Mouse (Mus musculus): ENCODE results near the gene Plekhm2. TPM values are rescaled to one million over a fixed set of nuclear protein-coding genes. Genes with fewer than 3 reads are reported as not detected.

The Plekhm2 gene
- polyA plus RNA-seq, 1 experiment from 2014 or later = 3.4 TPM

DNA sequence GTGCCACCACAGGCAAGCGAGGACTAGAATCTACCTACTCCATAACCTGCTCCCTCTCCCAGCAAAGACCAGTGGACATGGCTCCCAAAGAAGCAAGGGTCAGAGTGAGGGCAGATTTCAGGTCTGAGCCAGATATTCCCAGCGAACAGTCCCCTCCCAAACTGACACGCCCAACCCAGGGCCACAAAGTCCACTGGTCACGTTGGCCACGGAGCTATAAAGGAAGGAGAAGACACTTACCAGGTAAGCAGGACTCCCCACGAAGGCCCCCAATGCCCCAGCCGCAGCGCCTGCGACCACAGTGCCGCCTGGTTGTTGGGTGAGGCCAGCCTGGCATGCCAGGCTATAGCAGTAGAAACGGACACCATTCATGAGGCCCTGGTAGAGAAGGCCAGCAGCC lies 41.7 kb downstream of the Plekhm2 start:
- Histone ChIP-seq H3K9me3 (ENCODE audit: control insufficient read depth, low read length) (no peaks in the 10 kb centered on the region), H3K27ac (ENCODE audit: low read depth, low read length) (no peak overlapping the region), H3K4me1 (replicated peaks; ENCODE audit: control insufficient read depth, insufficient read depth, low read length) (peaks cover 6% of the 10 kb centered on the region; the same call in 1 of the 2 replicates), H3K36me3 (ENCODE audit: control insufficient read depth, insufficient read depth, low read length) (peaks cover 11% of the 10 kb centered on the region; the same call in 1 of the 2 replicates), H3K27me3 (replicated peaks; ENCODE audit: control insufficient read depth, insufficient read depth, low read length) (no peaks in the 10 kb centered on the region), H3K9ac (ENCODE audit: low read depth, low read length) (no peak overlapping the region), H3K4me2 (no peak overlapping the region), H3K4me3 (ENCODE audit: low read depth, low read length) (no peak overlapping the region)
- ATAC-seq (replicated peaks; ENCODE audit: low FRiP score) (no peak), DNase-seq (ENCODE audit: low spot score) (no peak)
- WGBS = 82% methylated on average over 11 of the region's 11 CpGs

DNA sequence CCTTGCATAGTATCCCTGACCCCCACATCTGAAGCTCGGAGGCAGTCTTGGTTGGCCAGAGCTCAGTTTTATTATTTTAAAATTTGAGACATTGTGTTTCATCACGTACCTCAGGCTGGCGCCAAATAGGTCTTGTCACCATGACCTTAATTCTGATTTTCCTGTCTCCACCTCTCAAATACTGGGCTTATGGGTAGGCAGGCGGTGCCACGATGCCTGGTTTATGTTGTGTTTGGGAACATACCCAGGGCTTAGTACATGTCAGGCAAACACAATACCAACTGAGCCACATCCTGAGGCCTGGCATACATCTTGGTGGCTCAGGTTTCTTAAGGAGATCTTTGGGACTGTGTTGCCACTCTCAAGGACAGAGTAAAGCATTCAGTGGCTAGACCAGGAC lies 42.1 kb downstream of the Plekhm2 start:
- WGBS = 81% methylated on average over 5 of the region's 5 CpGs
- Histone ChIP-seq H3K27me3 (replicated peaks; ENCODE audit: control insufficient read depth, insufficient read depth, low read length) (no peaks in the 10 kb centered on the region), H3K4me2 (no peak overlapping the region), H3K27ac (ENCODE audit: low read depth, low read length) (no peak overlapping the region), H3K9me3 (ENCODE audit: control insufficient read depth, low read length) (no peaks in the 10 kb centered on the region), H3K36me3 (ENCODE audit: control insufficient read depth, insufficient read depth, low read length) (peaks cover 8% of the 10 kb centered on the region; the same call in 1 of the 2 replicates), H3K4me3 (ENCODE audit: low read depth, low read length) (no peak overlapping the region), H3K4me1 (replicated peaks; ENCODE audit: control insufficient read depth, insufficient read depth, low read length) (peaks cover 9% of the 10 kb centered on the region; the same call in 1 of the 2 replicates), H3K9ac (ENCODE audit: low read depth, low read length) (no peak overlapping the region)
- ATAC-seq (replicated peaks; ENCODE audit: low FRiP score) (no peak), DNase-seq (ENCODE audit: low spot score) (no peak)

DNA sequence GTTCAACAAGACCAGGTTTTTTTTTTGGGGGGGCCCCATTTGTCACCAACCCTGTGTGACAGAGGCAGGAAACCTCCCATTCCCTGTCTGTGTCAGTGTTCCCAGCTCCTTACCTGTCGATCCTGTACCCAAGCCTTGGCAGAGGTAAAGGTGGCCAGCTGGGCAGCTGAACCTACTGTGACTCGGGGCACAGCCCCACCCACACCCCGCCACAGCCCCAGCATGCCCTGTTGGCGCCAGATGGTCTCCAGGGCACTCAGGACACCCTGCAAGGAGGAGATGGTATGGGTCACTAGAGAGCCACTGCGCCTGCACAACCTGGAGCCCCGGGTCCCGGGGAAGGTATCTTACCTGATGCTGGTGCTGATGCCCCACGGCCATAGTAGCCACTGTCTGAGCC lies 42.6 kb downstream of the Plekhm2 start:
- Histone ChIP-seq H3K9ac (ENCODE audit: low read depth, low read length) (no peak overlapping the region), H3K4me3 (ENCODE audit: low read depth, low read length) (no peak overlapping the region), H3K36me3 (ENCODE audit: control insufficient read depth, insufficient read depth, low read length) (peaks cover 8% of the 10 kb centered on the region; the same call in 1 of the 2 replicates), H3K27ac (ENCODE audit: low read depth, low read length) (no peak overlapping the region), H3K27me3 (replicated peaks; ENCODE audit: control insufficient read depth, insufficient read depth, low read length) (no peaks in the 10 kb centered on the region), H3K9me3 (ENCODE audit: control insufficient read depth, low read length) (no peaks in the 10 kb centered on the region), H3K4me2 (no peak overlapping the region), H3K4me1 (replicated peaks; ENCODE audit: control insufficient read depth, insufficient read depth, low read length) (peaks cover 11% of the 10 kb centered on the region; the same call in 1 of the 2 replicates)
- 76% methylated on average over 8 of the region's 8 CpGs for whole genome bisulfite sequencing
- ATAC-seq (replicated peaks; ENCODE audit: low FRiP score) = no peak
- DNase-seq (ENCODE audit: low spot score) = no peak

- peaks cover 11% of the 10 kb centered on the region; the same call in 1 of the 2 replicates for H3K4me1 ChIP-seq (replicated peaks; ENCODE audit: control insufficient read depth, insufficient read depth, low read length)
- ATAC-seq (replicated peaks; ENCODE audit: low FRiP score) (no peak), DNase-seq (ENCODE audit: low spot score) (no peak)
- H3K9me3 ChIP-seq (ENCODE audit: control insufficient read depth, low read length) = no peaks in the 10 kb centered on the region
- no peak overlapping the region for H3K9ac ChIP-seq (ENCODE audit: low read depth, low read length)
- 82% methylated on average over 8 of the region's 8 CpGs for WGBS
- no peak overlapping the region for H3K4me3 ChIP-seq (ENCODE audit: low read depth, low read length)
- no peaks in the 10 kb centered on the region for H3K27me3 ChIP-seq (replicated peaks; ENCODE audit: control insufficient read depth, insufficient read depth, low read length)
- no peak overlapping the region for H3K27ac ChIP-seq (ENCODE audit: low read depth, low read length)
- H3K36me3 ChIP-seq (ENCODE audit: control insufficient read depth, insufficient read depth, low read length) = peaks cover 3% of the 10 kb centered on the region; the same call in 1 of the 2 replicates
- H3K4me2 ChIP-seq = no peak overlapping the region
These were observed 43.4 kb downstream of the Plekhm2 start for GRCm38 (mm10) chr4:141621297-141621696.

DNA sequence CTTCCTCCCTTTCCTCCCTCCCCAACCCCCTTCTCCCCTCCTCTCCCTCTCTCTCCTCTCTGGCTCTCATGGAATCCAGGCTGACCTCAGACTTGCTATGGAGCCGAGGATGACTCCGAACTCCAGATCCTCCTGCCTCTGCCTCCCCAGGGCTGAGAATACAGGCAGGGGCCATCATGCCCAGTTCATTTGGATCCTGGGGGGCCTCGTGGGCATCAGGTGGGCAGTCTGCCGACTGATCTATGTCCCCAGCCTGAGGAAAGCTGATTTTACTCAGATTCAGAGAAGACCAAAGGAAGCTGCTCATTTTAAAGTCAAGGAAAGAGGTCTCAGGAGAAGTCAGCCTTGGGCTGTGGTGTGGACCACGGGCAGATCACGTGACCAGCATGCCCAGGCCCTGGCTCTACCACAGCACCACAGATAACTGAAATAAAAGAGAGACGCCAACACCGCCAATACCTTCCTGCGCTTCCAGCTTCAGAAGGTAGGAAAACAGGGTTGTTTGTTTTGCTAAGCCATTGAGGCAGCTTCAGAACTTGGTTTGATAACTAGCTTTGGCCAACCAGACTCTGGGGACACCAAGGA lies 45.3 kb downstream of the Plekhm2 start:
- Histone ChIP-seq H3K4me3 (ENCODE audit: low read depth, low read length) (no peak overlapping the region), H3K27me3 (replicated peaks; ENCODE audit: control insufficient read depth, insufficient read depth, low read length) (no peaks in the 10 kb centered on the region), H3K9me3 (ENCODE audit: control insufficient read depth, low read length) (no peaks in the 10 kb centered on the region), H3K27ac (ENCODE audit: low read depth, low read length) (no peak overlapping the region), H3K4me1 (replicated peaks; ENCODE audit: control insufficient read depth, insufficient read depth, low read length) (peaks cover 11% of the 10 kb centered on the region; the same call in 1 of the 2 replicates), H3K9ac (ENCODE audit: low read depth, low read length) (no peak overlapping the region), H3K36me3 (ENCODE audit: control insufficient read depth, insufficient read depth, low read length) (no peaks in the 10 kb centered on the region), H3K4me2 (no peak overlapping the region)
- ATAC-seq (replicated peaks; ENCODE audit: low FRiP score) (no peak), DNase-seq (ENCODE audit: low spot score) (no peak)
- WGBS = 80% methylated on average over 9 of the region's 9 CpGs

GRCm38 (mm10) chr4:141618565-141619243 lies 46.0 kb downstream of the Plekhm2 start, which contains the start of gene Tmem82:
Tmem82 (minus strand) TSS chr4:141618633.
- peak within 1 kb of the TSS; percentile 74 for H3K4me2 ChIP-seq
- peak within 1 kb of the TSS; percentile 51 for H3K4me3 ChIP-seq (ENCODE audit: low read depth, low read length)
- WGBS = 30% methylated on average over 19 of the region's 20 CpGs
- ATAC-seq (replicated peaks; ENCODE audit: low FRiP score) (no peak), DNase-seq (ENCODE audit: low spot score) (peak; percentile 60)
- H3K9ac ChIP-seq (ENCODE audit: low read depth, low read length) = peak within 1 kb of the TSS; percentile 26
- H3K27me3 ChIP-seq (replicated peaks; ENCODE audit: control insufficient read depth, insufficient read depth, low read length) = no peaks in the 10 kb centered on the region
- no peaks in the 10 kb centered on the region for H3K9me3 ChIP-seq (ENCODE audit: control insufficient read depth, low read length)
- no peaks in the 10 kb centered on the region for H3K36me3 ChIP-seq (ENCODE audit: control insufficient read depth, insufficient read depth, low read length)
- H3K4me1 ChIP-seq (replicated peaks; ENCODE audit: control insufficient read depth, insufficient read depth, low read length) = peaks cover 11% of the 10 kb centered on the region; the same call in 1 of the 2 replicates
- no peak within 1 kb of the TSS for H3K27ac ChIP-seq (ENCODE audit: low read depth, low read length)

DNA sequence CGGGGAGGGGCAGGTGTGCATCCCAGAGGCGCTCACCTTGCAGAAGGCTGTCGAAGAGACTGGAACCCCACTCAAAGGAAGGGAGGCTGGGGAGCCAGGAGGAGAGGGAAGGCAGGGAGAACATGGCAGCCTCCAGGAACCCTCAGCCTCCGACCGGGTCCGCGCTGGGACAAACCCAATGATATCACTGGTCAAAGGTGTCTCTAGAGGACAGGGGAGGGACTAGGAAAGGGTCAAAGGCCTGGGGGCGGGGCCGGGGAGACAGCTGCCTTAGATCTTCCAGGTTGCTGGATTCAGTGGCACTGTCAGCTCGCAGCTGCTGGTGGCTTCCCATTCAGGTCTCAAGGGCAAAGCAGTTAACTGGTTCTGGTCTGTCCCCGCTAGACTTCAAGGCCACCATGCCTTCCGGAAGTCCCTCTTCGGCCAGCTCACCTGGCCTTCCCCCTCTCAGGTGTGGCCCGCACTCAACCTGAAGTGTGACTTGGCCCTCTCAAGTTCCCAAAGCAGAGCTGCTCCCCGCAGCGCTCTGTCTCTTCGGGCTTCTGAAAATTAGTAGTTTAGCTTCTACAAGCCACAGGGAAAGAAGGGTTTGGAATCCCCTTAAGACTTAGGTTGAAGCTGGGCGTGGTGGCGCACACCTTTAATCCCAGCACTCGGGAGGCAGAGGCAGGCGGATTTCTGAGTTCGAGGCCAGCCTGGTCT lies 46.7 kb downstream of the Plekhm2 start:
- Histone ChIP-seq H3K4me2 (peak overlapping the region; percentile 74), H3K9me3 (ENCODE audit: control insufficient read depth, low read length) (no peaks in the 10 kb centered on the region), H3K9ac (ENCODE audit: low read depth, low read length) (peak overlapping the region; percentile 26), H3K36me3 (ENCODE audit: control insufficient read depth, insufficient read depth, low read length) (no peaks in the 10 kb centered on the region), H3K27ac (ENCODE audit: low read depth, low read length) (no peak overlapping the region), H3K4me3 (ENCODE audit: low read depth, low read length) (peak overlapping the region; percentile 51), H3K4me1 (replicated peaks; ENCODE audit: control insufficient read depth, insufficient read depth, low read length) (peaks cover 11% of the 10 kb centered on the region; the same call in 1 of the 2 replicates), H3K27me3 (replicated peaks; ENCODE audit: control insufficient read depth, insufficient read depth, low read length) (no peaks in the 10 kb centered on the region)
- peak; percentile 65 for DNase-seq (ENCODE audit: low spot score)
- WGBS = 12% methylated on average over 22 of the region's 22 CpGs
- peak; percentile 54 for ATAC-seq (replicated peaks; ENCODE audit: low FRiP score)

DNA sequence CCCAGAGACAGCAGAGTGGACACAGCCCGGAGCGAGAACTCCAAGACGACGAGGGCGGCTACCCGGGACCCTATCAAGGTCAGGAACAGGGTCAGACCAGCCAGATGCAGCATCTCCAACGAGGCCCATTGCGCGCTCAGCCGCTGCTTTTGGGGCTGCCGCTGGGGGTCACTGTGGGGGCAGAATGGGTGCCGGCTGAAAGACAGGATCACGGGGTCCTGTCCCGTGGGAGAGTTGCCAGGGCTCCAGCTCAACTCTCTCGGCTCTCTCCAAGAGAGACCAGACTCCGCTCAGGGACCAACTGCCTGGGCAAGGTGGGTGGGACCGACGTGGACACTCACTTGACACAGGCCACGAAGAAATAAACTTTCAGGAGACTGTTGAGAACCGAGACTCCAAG lies 47.4 kb downstream of the Plekhm2 start:
- ATAC-seq (replicated peaks; ENCODE audit: low FRiP score) = peak; percentile 33

More for the DNA sequence above, 47.4 kb downstream of the Plekhm2 start:
- Histone ChIP-seq H3K4me1 (replicated peaks; ENCODE audit: control insufficient read depth, insufficient read depth, low read length) (peaks cover 11% of the 10 kb centered on the region; the same call in 1 of the 2 replicates), H3K27ac (ENCODE audit: low read depth, low read length) (no peak overlapping the region), H3K27me3 (replicated peaks; ENCODE audit: control insufficient read depth, insufficient read depth, low read length) (no peaks in the 10 kb centered on the region), H3K4me3 (ENCODE audit: low read depth, low read length) (peak overlapping the region; percentile 51), H3K36me3 (ENCODE audit: control insufficient read depth, insufficient read depth, low read length) (no peaks in the 10 kb centered on the region), H3K9me3 (ENCODE audit: control insufficient read depth, low read length) (no peaks in the 10 kb centered on the region), H3K9ac (ENCODE audit: low read depth, low read length) (peak overlapping the region; percentile 26), H3K4me2 (peak overlapping the region; percentile 74)
- peak; percentile 77 for DNase-seq (ENCODE audit: low spot score)
- WGBS = 4% methylated on average over 20 of the region's 20 CpGs

Measured in liver, embryonic 11.5 days (tissue).